Mouse (Mus musculus) R1 (cell line): Measurements from ENCODE around the gene Scrn3.
A peak's percentile ranks its signal among the peaks of the same experiment; 100 is the strongest.

Experiments used
- DNase-seq: peaks from one replicate; pipeline ENCODE4 v3.0.0-alpha.2; 2018; ENCODE audit warnings: low read depth, low spot score

The Scrn3 gene

DNA sequence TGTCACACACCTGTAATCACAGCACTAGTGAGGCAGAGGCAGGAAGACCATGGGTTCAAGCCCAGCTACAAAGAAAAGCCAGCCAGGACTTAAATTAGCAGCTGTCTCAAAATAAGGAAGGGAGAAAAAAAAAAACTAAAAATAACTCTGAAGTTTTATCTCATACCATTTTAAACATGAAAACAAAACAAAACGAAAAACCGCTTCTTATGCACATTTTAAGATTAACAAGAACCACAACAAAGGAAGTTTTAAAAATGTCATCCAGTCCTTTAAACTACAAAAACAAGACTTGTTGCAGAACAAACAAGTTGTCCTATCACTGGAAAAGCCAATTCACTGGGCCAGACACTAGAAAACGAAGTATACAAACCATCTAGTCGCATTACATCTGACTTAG lies 72.8 kb downstream of the Scrn3 start:
- DNase-seq = no peak

DNA sequence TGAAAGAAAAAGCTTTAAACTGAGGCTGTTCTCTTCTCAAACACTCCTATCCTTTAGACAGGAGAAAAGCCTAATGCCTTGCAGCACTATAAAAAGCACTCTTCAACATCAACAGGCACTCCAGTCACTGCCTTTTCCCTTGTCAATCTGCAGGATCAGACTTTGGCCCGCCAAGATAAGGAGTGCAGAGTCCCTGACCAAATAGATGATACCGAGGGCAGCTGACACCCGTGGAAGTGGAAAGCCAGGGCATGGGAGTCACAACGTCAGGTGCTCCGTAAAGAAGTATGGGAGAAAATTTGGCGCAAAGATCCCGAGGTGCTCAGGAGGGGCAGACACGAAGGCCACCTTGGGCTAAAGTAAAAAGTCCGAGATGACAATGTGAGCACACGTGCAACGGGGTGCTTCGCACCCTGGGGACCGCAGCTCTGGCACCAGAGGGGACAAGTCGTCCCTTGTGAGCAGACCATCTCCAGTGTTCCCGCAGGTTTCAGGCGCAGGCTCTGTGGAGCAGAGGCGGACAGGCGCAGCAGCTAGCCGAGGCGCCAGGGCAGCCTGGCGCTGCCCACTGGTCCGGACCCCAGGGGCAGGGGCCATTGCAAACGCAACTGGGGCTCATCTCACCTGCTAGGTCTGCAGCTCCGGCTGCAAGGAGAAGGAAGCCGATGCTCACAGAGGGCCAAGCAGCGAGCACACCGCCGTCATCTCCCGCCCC lies 73.4 kb downstream of the Scrn3 start:
- DNase-seq = no peak

DNA sequence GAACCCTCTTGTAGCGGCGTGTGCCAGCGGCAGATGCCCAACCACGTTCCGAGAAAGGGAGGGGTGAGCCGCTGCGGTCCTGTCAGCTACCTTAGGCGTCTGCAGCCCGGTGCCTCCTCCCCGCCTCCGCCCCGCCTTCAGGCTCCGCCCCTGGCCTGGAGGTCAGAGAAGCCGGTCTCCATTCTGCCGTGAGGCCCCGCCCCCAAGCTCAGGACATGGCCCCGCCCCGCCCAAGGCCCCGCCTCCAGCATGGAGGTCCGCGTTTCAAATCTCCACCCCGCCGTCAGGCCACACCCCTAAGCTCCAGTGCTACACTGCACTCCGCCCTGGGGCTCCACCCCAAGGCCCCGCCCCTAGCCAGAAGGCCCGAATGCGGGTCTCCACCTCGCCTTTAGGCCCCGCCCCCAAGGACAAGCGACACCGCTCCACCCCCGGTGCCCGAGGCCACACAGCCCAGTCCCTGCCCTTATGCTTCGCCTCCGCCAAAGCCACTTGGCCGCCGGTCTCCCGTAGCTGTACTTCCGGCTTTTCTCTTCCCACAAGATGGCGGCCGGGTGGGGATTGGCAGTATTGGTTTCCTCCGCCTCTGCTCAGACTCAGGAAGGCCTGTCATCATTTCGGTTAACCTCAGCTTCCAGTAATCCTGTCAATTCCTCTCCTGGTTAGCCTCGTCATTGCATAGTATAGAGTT lies 74.1 kb downstream of the Scrn3 start, which contains the start of gene Gpr155:
Gene Gpr155 (minus strand): TSS at position 217 of the 691 bp plus-strand sequence.
- DNase-seq = peak; percentile 97
